Mouse (Mus musculus): Measurements from ENCODE around the gene Dock8. TPM values are rescaled to one million over a fixed set of nuclear protein-coding genes. Genes with fewer than 3 reads are reported as not detected.

Dock8 gene
- polyA plus RNA-seq, 1 experiment, result 1.4 TPM

DNA sequence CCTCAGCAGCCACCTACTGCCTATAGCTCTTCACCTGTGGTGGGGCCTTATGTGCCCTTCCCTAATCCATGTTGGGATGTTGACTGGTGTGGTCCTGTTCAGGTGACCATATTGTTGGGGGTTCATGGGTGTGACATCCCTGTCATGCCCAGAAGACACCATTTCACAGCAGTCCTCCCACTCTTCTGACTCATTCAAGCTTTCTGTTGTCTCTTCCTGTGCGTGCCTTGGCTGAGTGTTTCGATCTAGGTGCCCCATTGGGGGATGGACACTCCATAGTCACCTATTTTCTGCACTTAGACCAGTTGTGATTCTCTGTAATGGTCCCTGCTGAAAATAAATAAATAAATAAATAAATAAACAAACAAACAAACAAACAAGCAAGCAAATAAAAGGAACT is 14.3 kb upstream of the Dock8 start:
- Histone ChIP-seq H3K27me3 (ENCODE audit: control insufficient read depth, insufficient read depth, insufficient read length) (no peaks in the 10 kb centered on the region), H3ac (ENCODE audit: control insufficient read depth, insufficient read length) (no peak overlapping the region), H3K79me2 (ENCODE audit: control insufficient read depth, insufficient read depth) (no peaks in the 10 kb centered on the region), H3K4me2 (ENCODE audit: low read depth) (no peak overlapping the region), H3K36me3 (ENCODE audit: control insufficient read depth, insufficient read depth) (no peaks in the 10 kb centered on the region), H3K4me3 (no peak overlapping the region)
- no peak for TF ChIP-seq MYOD1 (IDR thresholded peaks at IDR 0.05; ENCODE audit: control insufficient read depth in 1 of 3, insufficient read length in 2 of 3, low read depth in 2 of 3)
- no peak for TF ChIP-seq POLR2AphosphoS2 (IDR thresholded peaks at IDR 0.05; ENCODE audit: insufficient read length, low read depth)
- no peak for TF ChIP-seq MYOG (IDR thresholded peaks at IDR 0.05; ENCODE audit: control insufficient read depth in 1 of 3, insufficient read depth in 1 of 3, insufficient read length in 2 of 3, low read depth in 2 of 3)
- no peak for TF ChIP-seq CEBPB (IDR thresholded peaks at IDR 0.05; ENCODE audit: insufficient read depth, poor library complexity, severe bottlenecking)
- TF ChIP-seq SRF (IDR thresholded peaks at IDR 0.05; ENCODE audit: control insufficient read depth, insufficient read length, low read depth), result no peak
- no peak for TF ChIP-seq POLR2A (IDR thresholded peaks at IDR 0.05; ENCODE audit: insufficient read length, low read depth)
- no peak for TF ChIP-seq USF1 (IDR thresholded peaks at IDR 0.05; ENCODE audit: low read depth)
- TF ChIP-seq E2F4 (IDR thresholded peaks at IDR 0.05; ENCODE audit: insufficient read depth), result no peak
- no peak for TF ChIP-seq REST (IDR thresholded peaks at IDR 0.05; ENCODE audit: insufficient read depth, insufficient read length)
- TF ChIP-seq TCF3 (IDR thresholded peaks at IDR 0.05; ENCODE audit: insufficient read length, low read depth), result no peak
- no peak for TF ChIP-seq TCF12 (IDR thresholded peaks at IDR 0.05; ENCODE audit: insufficient read depth, poor library complexity, severe bottlenecking)
- TF ChIP-seq MAX (IDR thresholded peaks at IDR 0.05; ENCODE audit: low read depth), result no peak

DNA sequence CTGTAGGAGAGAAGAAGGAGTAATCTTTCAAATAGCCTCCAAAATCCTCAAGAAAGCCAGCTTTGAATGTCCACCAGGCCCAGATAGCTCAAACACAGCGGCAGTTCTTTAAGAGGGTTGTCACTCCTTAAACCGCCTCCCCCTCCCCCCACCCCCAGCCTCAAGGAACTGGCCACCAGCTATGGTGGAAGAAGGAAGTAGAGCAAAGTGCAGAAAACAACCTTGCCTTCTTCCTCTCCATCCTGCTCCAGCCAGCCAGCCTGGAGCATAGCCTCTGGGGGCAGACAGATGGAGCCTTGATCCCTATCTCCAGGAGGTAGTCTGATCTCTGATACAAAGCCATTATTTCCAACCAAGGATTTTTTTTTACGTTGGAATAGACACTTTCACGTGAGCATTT is 12.0 kb upstream of the Dock8 start:
- H3K27me3 ChIP-seq (ENCODE audit: control insufficient read depth, insufficient read depth, insufficient read length), result no peaks in the 10 kb centered on the region
- no peak overlapping the region for H3ac ChIP-seq (ENCODE audit: control insufficient read depth, insufficient read length)
- no peak overlapping the region for H3K4me3 ChIP-seq
- no peaks in the 10 kb centered on the region for H3K79me2 ChIP-seq (ENCODE audit: control insufficient read depth, insufficient read depth)
- no peak for TF ChIP-seq TCF12 (IDR thresholded peaks at IDR 0.05; ENCODE audit: insufficient read depth, poor library complexity, severe bottlenecking)
- no peak for TF ChIP-seq MAX (IDR thresholded peaks at IDR 0.05; ENCODE audit: low read depth)
- no peak overlapping the region for H3K4me2 ChIP-seq (ENCODE audit: low read depth)
- H3K36me3 ChIP-seq (ENCODE audit: control insufficient read depth, insufficient read depth), result no peaks in the 10 kb centered on the region

DNA sequence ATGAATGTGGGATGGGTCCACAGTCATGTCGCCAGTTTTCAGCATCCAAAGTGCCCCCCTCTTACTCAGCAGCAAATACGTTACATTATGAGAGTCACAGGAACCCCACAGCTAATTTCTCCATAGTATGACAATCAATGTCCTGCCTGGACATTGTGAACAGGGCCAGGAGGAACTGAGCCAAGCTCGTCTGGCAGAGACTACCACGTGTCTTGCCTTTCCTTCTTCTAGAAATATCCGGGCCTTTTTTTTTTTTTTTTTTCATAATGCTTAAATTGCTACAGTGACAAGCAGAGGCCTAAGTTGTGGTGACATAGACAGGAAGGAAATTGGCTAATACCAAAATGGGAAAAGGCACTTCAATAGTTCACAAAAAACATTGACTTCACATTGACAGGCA is 10.5 kb upstream of the Dock8 start:
- H3ac ChIP-seq (ENCODE audit: control insufficient read depth, insufficient read length), result no peak overlapping the region
- H3K36me3 ChIP-seq (ENCODE audit: control insufficient read depth, insufficient read depth), result no peaks in the 10 kb centered on the region
- no peak for TF ChIP-seq MYOG (IDR thresholded peaks at IDR 0.05; ENCODE audit: control insufficient read depth in 1 of 3, insufficient read depth in 1 of 3, insufficient read length in 2 of 3, low read depth in 2 of 3)
- TF ChIP-seq SRF (IDR thresholded peaks at IDR 0.05; ENCODE audit: control insufficient read depth, insufficient read length, low read depth), result no peak
- no peak for TF ChIP-seq MYOD1 (IDR thresholded peaks at IDR 0.05; ENCODE audit: control insufficient read depth in 1 of 3, insufficient read length in 2 of 3, low read depth in 2 of 3)
- no peak for TF ChIP-seq MAX (IDR thresholded peaks at IDR 0.05; ENCODE audit: low read depth)
- no peak for TF ChIP-seq CEBPB (IDR thresholded peaks at IDR 0.05; ENCODE audit: insufficient read depth, poor library complexity, severe bottlenecking)
- TF ChIP-seq POLR2A (IDR thresholded peaks at IDR 0.05; ENCODE audit: insufficient read length, low read depth), result no peak
- no peak for TF ChIP-seq USF1 (IDR thresholded peaks at IDR 0.05; ENCODE audit: low read depth)
- TF ChIP-seq E2F4 (IDR thresholded peaks at IDR 0.05; ENCODE audit: insufficient read depth), result no peak
- TF ChIP-seq TCF12 (IDR thresholded peaks at IDR 0.05; ENCODE audit: insufficient read depth, poor library complexity, severe bottlenecking), result no peak
- no peak for TF ChIP-seq TCF3 (IDR thresholded peaks at IDR 0.05; ENCODE audit: insufficient read length, low read depth)
- TF ChIP-seq REST (IDR thresholded peaks at IDR 0.05; ENCODE audit: insufficient read depth, insufficient read length), result no peak
- no peak for TF ChIP-seq POLR2AphosphoS2 (IDR thresholded peaks at IDR 0.05; ENCODE audit: insufficient read length, low read depth)
- H3K4me3 ChIP-seq, result no peak overlapping the region
- no peaks in the 10 kb centered on the region for H3K27me3 ChIP-seq (ENCODE audit: control insufficient read depth, insufficient read depth, insufficient read length)
- H3K4me2 ChIP-seq (ENCODE audit: low read depth), result no peak overlapping the region
- no peaks in the 10 kb centered on the region for H3K79me2 ChIP-seq (ENCODE audit: control insufficient read depth, insufficient read depth)

DNA sequence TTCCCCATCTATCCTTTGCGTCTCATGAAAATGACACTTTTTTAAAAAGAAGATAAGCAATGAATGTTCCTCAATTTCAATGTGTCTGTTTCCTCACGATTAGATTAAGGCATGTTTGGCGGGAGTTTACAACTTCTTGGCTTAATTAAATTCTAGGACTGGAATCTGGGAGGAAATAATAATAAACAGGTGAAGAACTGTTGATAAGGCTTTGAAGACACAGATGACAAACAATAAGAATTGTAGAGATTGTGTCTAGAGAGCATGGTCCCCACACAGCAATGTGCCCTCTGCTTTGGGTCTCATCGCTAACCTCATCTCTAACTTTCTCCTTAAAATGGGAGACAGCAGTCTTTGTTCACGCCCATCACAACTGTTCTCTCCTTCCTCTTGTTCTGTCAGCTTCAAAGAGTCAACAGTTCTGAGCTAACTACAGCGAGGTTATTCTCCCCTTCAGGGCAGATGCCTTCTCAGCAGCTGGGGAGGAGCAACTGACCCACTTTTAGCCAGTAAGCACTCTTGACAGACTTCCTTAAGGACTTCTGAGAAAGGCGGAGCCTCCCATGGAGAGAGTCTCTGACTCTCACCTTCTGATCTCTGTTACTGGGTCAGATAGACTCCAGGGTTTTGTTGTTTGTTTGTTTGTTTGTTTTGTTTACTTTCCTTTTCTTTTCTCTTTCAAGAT is 9.1 kb upstream of the Dock8 start:
- Histone ChIP-seq H3K79me2 (ENCODE audit: control insufficient read depth, insufficient read depth) (no peaks in the 10 kb centered on the region), H3K4me3 (no peak overlapping the region), H3K27me3 (ENCODE audit: control insufficient read depth, insufficient read depth, insufficient read length) (no peaks in the 10 kb centered on the region), H3ac (ENCODE audit: control insufficient read depth, insufficient read length) (no peak overlapping the region), H3K4me2 (ENCODE audit: low read depth) (no peak overlapping the region), H3K36me3 (ENCODE audit: control insufficient read depth, insufficient read depth) (no peaks in the 10 kb centered on the region)
- TF ChIP-seq MYOD1 (IDR thresholded peaks at IDR 0.05; ENCODE audit: control insufficient read depth in 1 of 3, insufficient read length in 2 of 3, low read depth in 2 of 3) (no peak), SRF (IDR thresholded peaks at IDR 0.05; ENCODE audit: control insufficient read depth, insufficient read length, low read depth) (no peak), REST (IDR thresholded peaks at IDR 0.05; ENCODE audit: insufficient read depth, insufficient read length) (no peak), TCF12 (IDR thresholded peaks at IDR 0.05; ENCODE audit: insufficient read depth, poor library complexity, severe bottlenecking) (no peak), USF1 (IDR thresholded peaks at IDR 0.05; ENCODE audit: low read depth) (no peak), CEBPB (IDR thresholded peaks at IDR 0.05; ENCODE audit: insufficient read depth, poor library complexity, severe bottlenecking) (no peak), MAX (IDR thresholded peaks at IDR 0.05; ENCODE audit: low read depth) (no peak), POLR2A (IDR thresholded peaks at IDR 0.05; ENCODE audit: insufficient read length, low read depth) (no peak), E2F4 (IDR thresholded peaks at IDR 0.05; ENCODE audit: insufficient read depth) (no peak), MYOG (IDR thresholded peaks at IDR 0.05; ENCODE audit: control insufficient read depth in 1 of 3, insufficient read depth in 1 of 3, insufficient read length in 2 of 3, low read depth in 2 of 3) (no peak), POLR2AphosphoS2 (IDR thresholded peaks at IDR 0.05; ENCODE audit: insufficient read length, low read depth) (no peak), TCF3 (IDR thresholded peaks at IDR 0.05; ENCODE audit: insufficient read length, low read depth) (no peak)

DNA sequence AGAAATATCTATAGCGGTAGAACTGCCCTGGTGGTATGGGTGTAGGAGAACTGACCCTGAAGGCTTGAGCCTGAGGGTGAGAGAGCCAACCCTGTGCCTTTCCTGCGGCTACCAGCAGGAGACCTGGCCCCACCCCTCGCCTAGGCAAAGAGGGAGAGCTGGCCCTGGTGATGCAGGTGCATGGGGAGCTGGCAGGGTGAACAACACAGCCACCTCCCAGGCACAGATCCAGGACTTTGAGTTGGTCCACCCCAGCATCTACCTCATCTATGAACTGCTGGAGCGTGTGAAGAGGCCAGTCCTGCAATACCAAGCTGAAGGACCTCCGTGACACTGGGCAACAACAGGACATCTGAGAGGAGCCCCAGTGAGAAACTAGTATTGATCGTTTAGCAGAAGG is 5.8 kb upstream of the Dock8 start:
- Histone ChIP-seq H3K36me3 (ENCODE audit: control insufficient read depth, insufficient read depth) (no peaks in the 10 kb centered on the region), H3K79me2 (ENCODE audit: control insufficient read depth, insufficient read depth) (no peaks in the 10 kb centered on the region), H3K27me3 (ENCODE audit: control insufficient read depth, insufficient read depth, insufficient read length) (no peaks in the 10 kb centered on the region), H3ac (ENCODE audit: control insufficient read depth, insufficient read length) (no peak overlapping the region), H3K4me3 (no peak overlapping the region), H3K4me2 (ENCODE audit: low read depth) (no peak overlapping the region)
- no peak for TF ChIP-seq POLR2AphosphoS2 (IDR thresholded peaks at IDR 0.05; ENCODE audit: insufficient read length, low read depth)

Data from myocyte (in vitro differentiated cells).